28 mouse cellular contexts compared by ENCODE assay signal in genomic region chr5:128837045-128837444, GRCm38 (mm10).
"Had no signal": no experiment of that assay in that cellular context is flagged by ENCODE, and none has a peak within 500 bp of the region (broad histone marks: within the 10 kb centered on the region; RNA-seq: fewer than 3 reads in every experiment).

No protein-coding gene starts in this region.

- H3K9me3 ChIP-seq: embryonic facial prominence, embryonic 10.5 days; embryonic facial prominence, embryonic 12.5 days; embryonic facial prominence, embryonic 13.5 days; embryonic facial prominence, embryonic 15.5 days; forebrain, embryonic 10.5 days; forebrain, embryonic 12.5 days; forebrain, embryonic 13.5 days; forebrain, embryonic 15.5 days had no signal

- H3K27ac ChIP-seq: embryonic facial prominence, embryonic 10.5 days; embryonic facial prominence, embryonic 12.5 days; embryonic facial prominence, embryonic 13.5 days; embryonic facial prominence, embryonic 15.5 days; forebrain, embryonic 10.5 days; forebrain, embryonic 12.5 days; forebrain, embryonic 13.5 days; forebrain, embryonic 15.5 days; gastrocnemius, adult 2 months; heart, adult 2 months had no signal

- ATAC-seq: forebrain, embryonic 13.5 days; forebrain, embryonic 14.5 days; forebrain, embryonic 15.5 days; forebrain, embryonic 16.5 days; forebrain, postnatal 0 days had no signal

- H3K4me2 ChIP-seq: embryonic facial prominence, embryonic 12.5 days; embryonic facial prominence, embryonic 13.5 days; embryonic facial prominence, embryonic 15.5 days; forebrain, embryonic 12.5 days; forebrain, embryonic 13.5 days; forebrain, embryonic 15.5 days had no signal

- H3K4me3 ChIP-seq: embryonic facial prominence, embryonic 10.5 days; embryonic facial prominence, embryonic 12.5 days; embryonic facial prominence, embryonic 13.5 days; embryonic facial prominence, embryonic 15.5 days; erythroblast, embryonic 14.5 days; forebrain, embryonic 10.5 days; forebrain, embryonic 12.5 days; forebrain, embryonic 13.5 days; forebrain, embryonic 15.5 days; gastrocnemius, adult 2 months; heart, adult 2 months had no signal

- DNase-seq: cerebellum, adult 8-10 months; cerebellum, adult 9-10 months; cerebellum, adult 9-11 months; cerebellum, postnatal 10 days; cerebellum, postnatal 14 days; cerebellum, postnatal 25 days; cerebellum, postnatal 36 days; embryo, embryonic 11 days; forebrain, postnatal 0 days; gastrocnemius, adult 2 months; gastrocnemius, postnatal 10 days; gastrocnemius, postnatal 14 days; gastrocnemius, postnatal 25 days; gastrocnemius, postnatal 36 days; heart, adult 11 months; heart, adult 18-20 months; heart, adult 2 months had no signal

- H3K9ac ChIP-seq: embryonic facial prominence, embryonic 12.5 days; embryonic facial prominence, embryonic 13.5 days; embryonic facial prominence, embryonic 15.5 days; forebrain, embryonic 12.5 days; forebrain, embryonic 13.5 days; forebrain, embryonic 15.5 days; forebrain, postnatal 0 days had no signal

- H3K36me3 ChIP-seq: embryonic facial prominence, embryonic 10.5 days; embryonic facial prominence, embryonic 12.5 days; embryonic facial prominence, embryonic 13.5 days; embryonic facial prominence, embryonic 15.5 days; forebrain, embryonic 10.5 days; forebrain, embryonic 12.5 days; forebrain, embryonic 15.5 days had no signal

- H3K27me3 ChIP-seq: embryonic facial prominence, embryonic 12.5 days; embryonic facial prominence, embryonic 13.5 days; embryonic facial prominence, embryonic 15.5 days; forebrain, embryonic 12.5 days; forebrain, embryonic 13.5 days; forebrain, embryonic 15.5 days had no signal

- H3K4me1 ChIP-seq: embryonic facial prominence, embryonic 12.5 days; embryonic facial prominence, embryonic 15.5 days; forebrain, embryonic 13.5 days; forebrain, embryonic 15.5 days had no signal
